Comparison of ENCODE assay signal across 16 mouse cellular contexts in genomic region chr10:84081673-84082072, GRCm38 (mm10).
A peak's percentile ranks its signal among the peaks of the same experiment; 100 is the strongest.
DNase-seq lines count a peak whose midpoint lies in the region; ATAC-seq and TF ChIP-seq lines count a peak whose summit lies in the region.
"Had no signal": no experiment of that assay in that cellular context is flagged by ENCODE, and none has a peak within 500 bp of the region (broad histone marks: within the 10 kb centered on the region; RNA-seq: fewer than 3 reads in every experiment).

No protein-coding gene starts in this region.

- 57% methylated on average over 6 of the region's 6 CpGs for WGBS in neural tube, embryonic 15.5 days

- TF ChIP-seq CTCF in embryonic fibroblast, embryonic 13.5 days (IDR thresholded peaks at IDR 0.05; ENCODE audit: borderline replicate concordance, insufficient read depth, low read length), result no peak

- no peaks in the 10 kb centered on the region for H3K27me3 ChIP-seq in neural tube, embryonic 15.5 days (replicated peaks)
- H3K27me3 ChIP-seq: liver, embryonic 13.5 days; lung, embryonic 15.5 days had no signal

- DNase-seq in neural tube, embryonic 10.5 days (ENCODE audit: extremely low spot score, low spot score), result peak; percentile 44
- peak; percentile 65 for DNase-seq in embryo, embryonic 11 days
- DNase-seq in yolk sac, embryonic 10.5 days (ENCODE audit: low spot score), result peak; percentile 2
- no peak for DNase-seq in frontal cortex, postnatal 10 days (ENCODE audit: low spot score in 2 of 2)
- no peak for DNase-seq in thymus, postnatal 14 days
- DNase-seq: adrenal gland, postnatal 10 days; cerebellum, adult 11-12 months; gastrocnemius, postnatal 25 days; heart, postnatal 36 days; kidney, adult 2 months; kidney, postnatal 4 days; liver, embryonic 13.5 days; midbrain, embryonic 14.5 days had no signal

- H3K4me3 ChIP-seq in neural tube, embryonic 15.5 days (replicated peaks), result no peak overlapping the region
- no peak overlapping the region for H3K4me3 ChIP-seq in embryonic fibroblast, embryonic 13.5 days (ENCODE audit: insufficient read depth, low read length)
- H3K4me3 ChIP-seq: liver, embryonic 13.5 days; lung, embryonic 15.5 days had no signal

- no peak overlapping the region for H3K27ac ChIP-seq in neural tube, embryonic 15.5 days (replicated peaks)
- peak overlapping the region; percentile 75 for H3K27ac ChIP-seq in embryonic fibroblast, embryonic 13.5 days (ENCODE audit: insufficient read depth, low read length)
- H3K27ac ChIP-seq: liver, embryonic 13.5 days; lung, embryonic 15.5 days had no signal

- ATAC-seq in neural tube, embryonic 15.5 days (ENCODE audit: low FRiP score), result no peak

- H3K36me3 ChIP-seq in neural tube, embryonic 15.5 days, result no peaks in the 10 kb centered on the region
- H3K36me3 ChIP-seq: liver, embryonic 13.5 days; lung, embryonic 15.5 days had no signal

- no peaks in the 10 kb centered on the region for H3K4me1 ChIP-seq in neural tube, embryonic 15.5 days
- H3K4me1 ChIP-seq in embryonic fibroblast, embryonic 13.5 days (ENCODE audit: control insufficient read depth, insufficient read depth, low read length), result peaks cover 17% of the 10 kb centered on the region
- H3K4me1 ChIP-seq: liver, embryonic 13.5 days; lung, embryonic 15.5 days had no signal

- no peak for TF ChIP-seq POLR2A in embryonic fibroblast, embryonic 13.5 days (IDR thresholded peaks at IDR 0.05; ENCODE audit: low read depth, low read length)

- H3K4me2 ChIP-seq in neural tube, embryonic 15.5 days, result no peak overlapping the region
- H3K4me2 ChIP-seq: liver, embryonic 13.5 days; lung, embryonic 15.5 days had no signal

- H3K9me3 ChIP-seq in neural tube, embryonic 15.5 days (replicated peaks), result peaks cover 8% of the 10 kb centered on the region; the same call in 1 of the 2 replicates
- H3K9me3 ChIP-seq: liver, embryonic 13.5 days; lung, embryonic 15.5 days had no signal

- H3K9ac ChIP-seq in neural tube, embryonic 15.5 days (replicated peaks), result no peak overlapping the region
- H3K9ac ChIP-seq: liver, embryonic 13.5 days; lung, embryonic 15.5 days had no signal

Comparison
In these comparisons a context has a peak if more than half of its experiments do, and no peak if none do; other contexts are left out.
1. DNase-seq: peak in neural tube, embryonic 10.5 days (single experiment), embryo, embryonic 11 days (single experiment) and yolk sac, embryonic 10.5 days (single experiment); none in frontal cortex, postnatal 10 days (0 of 2) and thymus, postnatal 14 days (single experiment).